Mouse (Mus musculus) embryonic stem cell, embryonic (primary cell): ENCODE measurements around the gene Slc7a5.

Experiments used
- CTCF ChIA-PET, 4 experiments: fragments of 300-600 bp in 2 of 4; fragments of 350-600 bp in 2 of 4; sonication (Branson Sonifier 250); formaldehyde crosslinking; loops; one replicate each; lab custom pipeline; 2022; ENCODE audit warnings: inconsistent platforms in 2 of 4; lab: Charles Lee
- POLR2A ChIA-PET, 4 experiments: fragments of 300-600 bp in 2 of 4; fragments of 350-600 bp in 2 of 4; sonication (Branson Sonifier 250); formaldehyde crosslinking; loops; one replicate each; lab custom pipeline; 2022; ENCODE audit warnings: antibody characterized with exemption in 4 of 4, inconsistent platforms in 1 of 4; lab: Charles Lee

The Slc7a5 gene

DNA sequence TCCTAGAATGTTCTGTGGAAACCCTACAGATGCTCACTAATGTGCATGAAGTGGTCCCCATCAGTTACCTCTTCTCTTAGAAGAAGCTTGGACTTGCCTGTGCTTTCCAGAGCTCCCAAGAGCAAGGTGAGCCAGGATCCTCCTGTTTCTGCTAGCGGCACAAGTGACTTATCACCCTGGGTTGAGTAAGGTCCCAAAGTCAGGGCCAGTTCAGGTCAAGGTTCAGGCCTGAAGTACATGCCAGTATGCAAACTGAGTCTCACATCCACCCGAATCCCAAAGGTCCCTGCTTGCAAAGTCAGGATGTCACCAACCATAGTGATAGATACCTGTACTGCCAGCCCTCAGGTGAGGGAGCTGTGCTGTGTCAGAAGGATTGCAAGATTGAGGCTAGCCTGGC lies 37.3 kb downstream of the Slc7a5 start:
- ChIA-PET CTCF (interaction anchor here in 3 of 4 experiments (0.6 to 1.6 kb wide), 3 partner anchors 19 to 40 kb away, joined by 3 to 7 read pairs (median 5); no protein-coding TSS in a partner anchor), POLR2A (interaction anchor here in 2 of 4 experiments (3.2 to 79.2 kb wide), 4 partner anchors 6 to 34 kb away, joined by 19 to 3941 read pairs (median 2964); partner anchors contain the start of gene Slc7a5 (in 2 of the 2))

DNA sequence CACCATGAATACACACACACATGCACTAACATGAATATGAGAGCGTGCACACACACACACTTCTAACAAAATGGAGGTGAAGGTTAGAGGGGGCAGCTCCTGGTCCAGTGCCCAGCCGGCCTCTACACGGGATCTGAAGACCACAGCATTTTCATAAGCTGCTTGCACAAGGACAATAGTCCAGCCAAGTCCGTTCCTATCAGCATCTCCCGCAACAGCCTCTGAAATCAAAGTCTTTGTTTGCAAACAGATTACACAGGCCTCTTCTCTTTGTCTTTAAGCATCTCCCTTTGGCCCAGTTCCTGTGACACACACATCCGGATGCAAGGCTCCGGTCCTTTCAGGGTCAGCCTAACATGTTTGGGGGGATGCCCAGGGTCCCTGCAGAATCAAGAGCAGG lies 38.6 kb downstream of the Slc7a5 start:
- ChIA-PET POLR2A (interaction anchor here in 3 of 4 experiments (0.6 to 79.2 kb wide), 8 partner anchors 8 to 73 kb away, joined by 3 to 3941 read pairs (median 12); partner anchors contain the start of gene Slc7a5 (in 2 of the 3)), CTCF (interaction anchor here (0.5 to 1.8 kb wide), 9 partner anchors 13 to 66 kb away, joined by 3 to 19 read pairs (median 5); no protein-coding TSS in a partner anchor)

DNA sequence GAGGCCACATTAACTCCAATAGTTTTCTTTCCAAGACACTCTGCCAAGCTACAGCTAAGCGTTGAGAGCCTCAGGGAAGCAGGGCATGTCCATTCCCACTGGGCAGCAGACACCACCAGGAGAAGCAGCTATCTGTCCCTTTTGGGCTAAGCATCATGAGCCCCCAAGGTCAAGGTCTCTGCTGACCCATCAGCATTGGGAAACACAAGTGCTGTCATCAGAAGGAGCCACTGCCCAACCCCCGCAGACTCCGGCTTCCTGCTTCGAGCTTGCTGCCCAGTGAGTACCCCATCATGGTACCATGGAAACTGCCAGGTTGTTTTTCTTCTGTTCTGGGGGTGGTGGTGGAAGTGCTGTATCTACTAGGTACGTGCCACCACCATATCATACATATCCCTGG lies 39.3 kb downstream of the Slc7a5 start:
- CTCF ChIA-PET, result interaction anchor here (0.5 to 2.2 kb wide), 15 partner anchors 8 to 260 kb away, joined by 3 to 20 read pairs (median 3); no protein-coding TSS in a partner anchor
- POLR2A ChIA-PET, result interaction anchor here in 3 of 4 experiments (0.6 to 79.2 kb wide), 9 partner anchors 8 to 149 kb away, joined by 3 to 3941 read pairs (median 5); partner anchors contain the start of gene Slc7a5 (in 2 of the 3)

DNA sequence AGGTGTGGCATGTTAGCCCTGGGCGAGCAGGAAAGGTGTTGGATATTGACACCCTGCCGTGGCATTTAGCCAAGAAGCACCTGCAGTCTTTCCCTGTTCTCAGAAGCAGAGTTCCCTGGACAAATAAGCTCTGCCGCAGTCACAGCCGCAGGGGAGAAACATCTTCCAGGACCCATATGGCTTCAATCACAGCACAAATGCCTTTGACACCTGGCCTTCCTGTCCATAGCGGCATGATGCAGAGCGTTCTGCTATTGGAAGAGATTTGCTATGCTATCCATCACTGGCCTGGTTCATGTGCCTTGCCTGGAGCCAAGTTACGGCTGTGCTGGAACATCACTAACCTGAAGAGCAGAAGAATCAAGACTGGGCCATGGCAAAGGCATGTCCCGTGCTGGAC lies 42.1 kb downstream of the Slc7a5 start:
- ChIA-PET POLR2A (interaction anchor here in 2 of 4 experiments (1.6 to 79.2 kb wide), 4 partner anchors 8 to 39 kb away, joined by 5 to 3941 read pairs (median 2964); partner anchors contain the start of gene Slc7a5 (in 2 of the 2)), CTCF (interaction anchor here in 1 of 4 experiments (0.5 to 1.4 kb wide), 2 partner anchors 15 to 108 kb away, joined by 3 to 4 read pairs; no protein-coding TSS in a partner anchor)

DNA sequence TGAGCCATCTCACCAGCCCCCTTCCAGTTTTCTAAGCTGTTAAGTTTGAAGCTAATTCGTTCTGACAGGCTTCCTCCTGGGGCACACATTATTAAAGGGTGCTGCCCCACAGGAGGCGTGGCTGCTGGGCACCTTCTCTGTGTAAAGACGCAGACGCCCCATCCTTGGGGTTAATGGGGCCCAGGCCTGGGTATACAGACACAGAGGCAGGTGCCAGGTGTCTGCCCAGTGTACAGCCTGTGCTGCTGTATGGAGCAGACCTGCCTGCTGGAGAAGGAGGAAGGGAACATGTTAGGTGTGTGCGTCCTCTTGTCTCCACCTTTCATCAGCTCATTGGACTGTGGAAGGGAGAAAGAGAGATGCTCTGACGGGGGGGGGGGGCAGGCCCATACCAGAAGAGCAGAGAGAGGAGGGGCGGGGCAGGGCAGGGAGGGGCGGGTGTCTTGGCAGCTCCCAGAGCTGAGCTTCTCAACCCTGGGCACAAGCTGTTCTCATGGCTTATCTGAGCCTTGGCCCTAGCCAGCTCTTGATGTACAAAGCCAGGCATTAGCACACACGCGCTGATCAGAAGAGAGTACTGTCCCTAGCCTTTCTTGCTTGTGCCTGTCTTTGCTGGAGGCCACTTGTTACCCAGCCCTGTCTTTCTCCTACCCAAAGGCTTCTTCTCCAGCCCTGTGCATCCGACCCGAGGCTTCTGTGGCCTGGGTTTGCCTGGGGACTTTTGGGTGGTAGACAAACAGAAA lies 45.5 kb downstream of the Slc7a5 start:
- ChIA-PET POLR2A (interaction anchor here (0.5 to 79.2 kb wide), 15 partner anchors 10 to 116 kb away, joined by 3 to 3941 read pairs (median 6); partner anchors contain the start of gene Slc7a5 (in 2 of the 4)), CTCF (interaction anchor here (0.6 to 4.0 kb wide), 16 partner anchors 9 to 1177 kb away, joined by 3 to 21 read pairs (median 4); no protein-coding TSS in a partner anchor)

DNA sequence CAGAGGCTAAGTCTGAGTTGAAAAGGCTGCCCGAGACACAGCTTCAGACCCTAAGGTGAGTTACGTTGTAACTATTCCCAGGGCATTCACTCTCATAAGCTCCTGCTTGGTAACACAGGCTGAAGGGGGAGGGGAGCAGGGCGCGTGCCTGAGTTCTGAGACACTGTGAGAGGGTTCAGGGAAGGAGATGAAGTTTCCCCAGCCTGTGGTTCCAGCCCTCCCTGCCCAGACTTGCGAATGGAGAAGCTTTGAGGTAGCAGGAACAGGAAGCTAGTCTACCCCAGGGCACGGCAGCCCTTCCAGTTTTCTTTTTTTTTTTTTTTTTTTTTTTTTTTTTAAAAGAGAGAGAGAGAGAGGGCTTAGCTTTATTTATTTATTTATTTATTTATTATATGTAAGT lies 46.2 kb downstream of the Slc7a5 start:
- CTCF ChIA-PET, result interaction anchor here (0.5 to 4.0 kb wide), 17 partner anchors 8 to 1267 kb away, joined by 3 to 21 read pairs (median 5); partner anchors contain the start of gene Slc7a5 (in 1 of the 4)
- POLR2A ChIA-PET, result interaction anchor here (0.6 to 79.2 kb wide), 18 partner anchors 10 to 662 kb away, joined by 3 to 3941 read pairs (median 6); partner anchors contain the start of gene Slc7a5 (in 2 of the 4)

DNA sequence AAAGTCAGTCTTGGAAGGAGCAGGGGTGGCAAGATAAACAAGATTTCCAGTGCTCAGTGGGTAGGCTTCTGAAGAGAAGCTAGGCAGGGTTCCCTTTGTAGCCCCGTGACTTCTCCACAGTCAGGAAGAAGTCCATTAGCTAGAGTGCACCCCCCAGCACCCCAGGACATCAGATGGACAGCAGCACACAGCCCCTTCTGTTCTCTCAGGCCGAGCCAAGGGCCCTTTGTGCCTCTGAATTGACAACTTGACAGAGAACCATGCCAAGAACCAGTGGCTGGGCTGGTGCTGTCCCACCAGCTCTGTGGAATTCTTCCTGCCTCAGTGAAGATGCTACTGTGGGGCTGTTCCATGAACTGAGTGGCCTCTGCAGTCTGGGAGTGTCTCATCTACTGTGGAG lies 49.7 kb downstream of the Slc7a5 start:
- ChIA-PET POLR2A (interaction anchor here in 3 of 4 experiments (1.0 to 79.2 kb wide), 6 partner anchors 15 to 46 kb away, joined by 3 to 3941 read pairs (median 997); partner anchors contain the start of gene Slc7a5 (in 2 of the 3)), CTCF (interaction anchor here in 3 of 4 experiments (0.8 to 2.1 kb wide), 4 partner anchors 8 to 68 kb away, joined by 4 to 7 read pairs (median 4); no protein-coding TSS in a partner anchor)

DNA sequence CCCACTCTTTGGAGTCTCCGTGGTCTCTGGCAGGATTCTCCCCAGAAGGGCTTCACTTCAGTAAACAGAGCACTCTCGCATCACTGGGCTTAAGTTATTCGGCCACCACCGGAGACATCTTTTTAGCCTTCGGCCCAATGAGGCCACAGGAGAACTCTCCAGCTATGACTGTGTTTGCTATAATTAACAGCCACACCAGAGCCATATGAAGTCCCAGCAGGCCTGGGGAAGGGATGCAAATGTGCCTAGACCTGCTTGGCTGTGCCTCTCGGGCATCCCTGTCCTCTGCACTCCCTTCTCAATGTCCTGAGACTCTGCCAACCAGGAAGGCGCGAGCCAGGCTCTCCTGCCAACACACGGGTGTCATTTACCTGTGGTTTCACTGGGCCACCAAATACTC lies 50.2 kb downstream of the Slc7a5 start:
- ChIA-PET CTCF (interaction anchor here in 2 of 4 experiments (1.3 to 2.1 kb wide), 3 partner anchors 52 to 68 kb away, joined by 4 to 7 read pairs (median 4); no protein-coding TSS in a partner anchor), POLR2A (interaction anchor here in 3 of 4 experiments (1.0 to 79.2 kb wide), 7 partner anchors 12 to 47 kb away, joined by 3 to 3941 read pairs (median 8); partner anchors contain the start of gene Slc7a5 (in 2 of the 3))

DNA sequence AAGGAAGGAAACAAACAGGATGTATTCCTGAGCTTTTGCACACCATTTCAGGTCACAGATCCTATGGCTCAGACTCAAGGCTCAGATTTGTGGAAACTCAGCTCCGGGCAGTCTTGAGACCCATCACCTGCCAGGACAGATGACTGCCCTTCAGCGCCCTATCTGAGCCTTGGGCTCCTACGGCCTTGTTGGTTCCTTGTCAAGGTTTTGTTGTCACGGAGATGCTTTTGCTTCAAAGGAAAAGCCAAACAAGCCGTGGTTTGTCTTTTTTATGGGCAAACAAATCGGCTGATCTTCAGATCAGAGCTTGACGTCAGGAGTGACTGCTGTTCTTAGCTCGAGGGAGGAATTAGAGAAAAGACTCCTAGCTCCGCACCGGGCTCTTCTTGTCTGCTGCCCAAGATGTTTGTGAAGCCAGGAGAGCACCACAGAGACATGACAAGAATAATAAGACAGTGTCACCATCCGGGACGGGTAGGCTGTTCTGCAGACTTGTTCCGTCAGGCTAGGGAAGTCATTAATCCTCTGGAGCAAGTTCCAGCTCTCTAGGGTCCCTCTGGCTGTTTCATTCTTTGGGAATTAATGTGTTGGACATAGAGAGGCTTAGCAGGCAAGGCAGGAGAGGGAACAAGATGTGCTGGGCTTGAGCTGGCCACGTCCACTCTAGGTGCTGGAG lies 51.3 kb downstream of the Slc7a5 start:
- POLR2A ChIA-PET, result interaction anchor here in 2 of 4 experiments (0.6 to 72.3 kb wide), 8 partner anchors 13 to 1299 kb away, joined by 3 to 3941 read pairs (median 4); partner anchors contain the start of gene Slc7a5 (in 2 of the 2)
- CTCF ChIA-PET, result interaction anchor here in 1 of 4 experiments (2.1 kb wide), 1 partner anchor 53 kb away, joined by 7 read pairs; no protein-coding TSS in a partner anchor

DNA sequence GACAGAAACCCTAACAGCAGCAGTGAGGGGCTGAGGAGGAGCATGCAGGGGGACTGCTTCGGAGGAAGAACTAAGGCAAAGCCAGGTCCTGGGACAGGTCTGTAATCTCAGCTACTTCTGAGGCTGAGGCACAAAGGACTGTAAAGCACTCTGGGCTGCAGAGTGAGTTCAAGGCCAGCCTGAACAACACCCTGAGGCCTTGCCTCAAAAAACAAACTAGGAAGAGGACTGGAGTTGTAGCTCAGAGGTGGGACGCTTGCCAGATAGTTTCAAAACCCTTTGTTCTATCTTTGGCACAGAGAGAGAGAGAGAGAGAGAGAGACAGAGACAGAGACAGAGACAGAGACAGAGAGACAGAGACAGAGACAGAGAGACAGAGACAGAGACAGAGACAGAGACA lies 53.9 kb downstream of the Slc7a5 start:
- ChIA-PET POLR2A (interaction anchor here in 3 of 4 experiments (0.7 to 72.3 kb wide), 9 partner anchors 11 to 1444 kb away, joined by 3 to 3941 read pairs (median 81); partner anchors contain the start of genes Slc7a5 (in 2 of the 3), Banp (in 1 of the 3) and Klhdc4 (in 1 of the 3)), CTCF (interaction anchor here in 3 of 4 experiments (0.5 to 4.9 kb wide), 7 partner anchors 21 to 656 kb away, joined by 3 to 85 read pairs (median 5); no protein-coding TSS in a partner anchor)

DNA sequence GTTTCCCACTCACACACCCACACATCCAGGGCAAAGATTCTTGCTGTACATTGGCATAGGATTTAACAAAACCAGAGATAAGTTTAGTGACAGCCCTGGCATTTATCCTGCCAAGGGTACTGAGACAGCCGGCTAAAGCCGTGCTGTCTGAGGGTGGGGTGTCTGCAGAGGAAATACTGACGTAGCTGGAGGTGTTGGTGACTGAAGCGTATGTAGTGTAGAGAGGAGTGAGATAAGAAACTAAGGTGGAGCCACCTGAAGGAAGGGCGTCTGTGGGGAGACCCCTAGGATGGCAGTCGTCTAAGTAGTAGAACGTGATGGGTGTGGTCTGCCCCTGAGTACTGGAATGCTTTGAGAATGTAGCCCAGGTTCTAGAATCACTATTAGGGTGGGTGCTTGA lies 55.0 kb downstream of the Slc7a5 start:
- ChIA-PET POLR2A (interaction anchor here in 3 of 4 experiments (0.6 to 72.3 kb wide), 32 partner anchors 8 to 944 kb away, joined by 3 to 3941 read pairs (median 24); partner anchors contain the start of genes Banp (in 2 of the 3), Klhdc4 (in 2 of the 3), Slc7a5 (in 2 of the 3) and Car5a (in 1 of the 3)), CTCF (interaction anchor here in 3 of 4 experiments (0.6 to 5.4 kb wide), 15 partner anchors 9 to 250 kb away, joined by 3 to 151 read pairs (median 26); partner anchors contain the start of gene Slc7a5 (in 2 of the 3))

DNA sequence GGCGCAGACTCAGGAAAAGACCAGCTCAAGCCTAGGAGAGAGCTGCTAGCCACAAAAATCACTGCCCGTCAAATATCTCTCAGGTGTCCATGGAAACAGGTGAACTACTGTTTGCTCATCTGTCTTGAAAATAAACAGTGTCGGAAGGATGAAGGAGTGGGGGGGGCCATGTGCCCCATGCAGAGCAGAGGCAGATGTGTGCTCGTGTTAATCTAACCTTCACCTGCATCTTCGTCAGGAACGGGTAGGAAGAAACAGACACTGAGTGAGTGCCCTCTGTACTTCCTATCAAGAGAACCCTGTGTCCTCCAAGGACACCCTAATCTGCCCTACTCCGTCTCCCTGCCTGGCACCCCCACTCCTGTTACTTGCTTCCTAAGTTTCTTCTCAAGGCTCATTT lies 55.8 kb downstream of the Slc7a5 start:
- ChIA-PET POLR2A (interaction anchor here (0.6 to 72.3 kb wide), 83 partner anchors 9 to 723 kb away, joined by 3 to 3941 read pairs (median 8); partner anchors contain the start of genes Slc7a5 (in 4 of the 4), Banp (in 2 of the 4), Fbxo31 (in 2 of the 4) and Klhdc4 (in 2 of the 4)), CTCF (interaction anchor here (0.6 to 5.4 kb wide), 44 partner anchors 9 to 1030 kb away, joined by 3 to 151 read pairs (median 14); partner anchors contain the start of genes Slc7a5 (in 2 of the 4) and Klhdc4 (in 1 of the 4))

DNA sequence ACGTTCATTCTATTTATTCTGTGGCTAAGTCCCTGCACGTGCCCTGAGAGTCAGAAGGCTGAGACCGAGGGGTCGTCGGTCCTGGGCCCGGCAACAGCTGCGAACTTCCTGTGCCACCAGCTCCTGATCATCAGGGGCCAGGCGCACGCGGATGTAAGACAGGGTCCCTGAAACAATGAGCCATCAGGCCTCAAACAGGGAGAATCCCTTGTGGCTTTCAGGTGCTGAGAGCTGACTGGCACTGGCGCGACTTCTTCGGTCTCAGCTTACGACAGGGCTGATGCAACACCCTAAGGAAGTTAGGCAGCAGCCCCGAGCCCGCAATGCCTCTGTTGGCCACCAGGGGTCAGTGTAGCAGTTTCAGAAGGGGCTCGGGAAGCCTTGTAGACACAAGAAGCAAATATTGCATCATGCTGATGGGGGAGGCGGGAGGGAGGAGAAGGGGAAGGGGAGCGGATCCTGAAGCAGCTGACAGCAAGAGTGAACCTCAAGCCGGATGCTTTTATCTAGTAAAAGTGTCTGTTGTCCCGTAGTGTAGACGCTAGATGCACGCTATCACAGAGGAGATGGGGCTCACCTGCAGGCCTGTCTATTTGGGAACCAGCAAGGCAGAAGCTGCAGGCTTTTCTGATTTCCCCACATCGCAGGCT lies 56.5 kb downstream of the Slc7a5 start:
- ChIA-PET CTCF (interaction anchor here (0.6 to 5.4 kb wide), 101 partner anchors 9 to 519 kb away, joined by 3 to 151 read pairs (median 5); partner anchors contain the start of genes Slc7a5 (in 2 of the 4), Banp (in 1 of the 4), Klhdc4 (in 1 of the 4) and Zfpm1 (in 1 of the 4)), POLR2A (interaction anchor here (0.5 to 72.3 kb wide), 148 partner anchors 9 to 1402 kb away, joined by 3 to 3941 read pairs (median 5); partner anchors contain the start of genes Slc7a5 (in 4 of the 4), Zfpm1 (in 3 of the 4), Banp (in 2 of the 4) and Fbxo31 (in 2 of the 4))

DNA sequence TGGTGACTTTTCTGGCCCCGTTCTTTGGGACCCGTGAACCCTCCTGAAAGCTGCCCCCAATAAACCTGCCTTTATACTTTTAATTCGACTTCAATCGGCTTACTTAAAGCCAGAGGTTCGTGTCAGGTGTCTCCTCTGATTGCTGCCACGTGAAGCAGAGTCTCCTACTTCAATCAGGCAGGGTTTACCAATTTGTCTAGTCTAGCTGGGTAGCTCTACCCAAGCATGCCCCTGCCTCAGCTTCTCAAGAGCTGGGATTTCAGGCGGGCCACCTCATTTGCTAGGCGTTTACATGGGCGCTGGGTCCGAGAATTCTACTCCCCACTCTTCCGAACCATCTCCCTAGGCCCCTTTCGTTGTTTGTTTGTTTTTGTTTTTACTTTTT lies 57.1 kb downstream of the Slc7a5 start:
- CTCF ChIA-PET, result interaction anchor here (0.6 to 5.4 kb wide), 133 partner anchors 8 to 1585 kb away, joined by 3 to 151 read pairs (median 5); partner anchors contain the start of genes Slc7a5 (in 2 of the 4), Banp (in 1 of the 4), Klhdc4 (in 1 of the 4) and Mvd (in 1 of the 4)
- POLR2A ChIA-PET, result interaction anchor here (0.6 to 72.3 kb wide), 163 partner anchors 8 to 1402 kb away, joined by 3 to 3941 read pairs (median 5); partner anchors contain the start of genes Slc7a5 (in 4 of the 4), Klhdc4 (in 3 of the 4), Zfpm1 (in 3 of the 4) and Banp (in 2 of the 4)

DNA sequence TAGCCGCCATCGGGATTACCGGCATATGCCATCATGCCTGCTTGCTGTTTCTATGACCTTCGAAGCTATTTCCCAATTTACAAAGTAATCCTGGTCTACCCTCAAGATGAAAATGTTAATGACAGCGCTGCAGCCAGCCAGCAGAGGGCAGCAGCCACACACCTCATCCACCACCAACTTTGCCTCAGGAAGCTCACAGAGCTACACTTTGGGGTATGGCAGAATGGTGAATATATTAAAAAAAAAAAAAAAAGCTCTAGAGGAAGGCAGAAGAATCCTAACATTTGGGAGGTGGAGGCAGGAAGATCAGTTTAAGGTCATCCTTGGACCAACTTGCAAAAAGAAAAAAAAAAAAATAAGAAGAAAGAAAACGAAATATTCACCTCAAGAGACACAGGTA lies 57.5 kb downstream of the Slc7a5 start:
- CTCF ChIA-PET, result interaction anchor here (0.6 to 5.4 kb wide), 136 partner anchors 8 to 1736 kb away, joined by 3 to 151 read pairs (median 5); partner anchors contain the start of genes Slc7a5 (in 2 of the 4), 6430548M08Rik (in 1 of the 4), Banp (in 1 of the 4) and Klhdc4 (in 1 of the 4)
- POLR2A ChIA-PET, result interaction anchor here (0.6 to 72.3 kb wide), 145 partner anchors 8 to 1322 kb away, joined by 3 to 3941 read pairs (median 5); partner anchors contain the start of genes Slc7a5 (in 4 of the 4), Klhdc4 (in 3 of the 4), Banp (in 2 of the 4) and Fbxo31 (in 2 of the 4)
